Comparison of ENCODE assay signal across 28 mouse cellular contexts in genomic region chr3:75936152-75936551, GRCm38 (mm10).
"Had no signal": no experiment of that assay in that cellular context is flagged by ENCODE, and none has a peak within 500 bp of the region (broad histone marks: within the 10 kb centered on the region; RNA-seq: fewer than 3 reads in every experiment).

No protein-coding gene starts in this region.

- H3K27me3 ChIP-seq: embryonic facial prominence, embryonic 12.5 days; embryonic facial prominence, embryonic 13.5 days; embryonic facial prominence, embryonic 15.5 days; forebrain, embryonic 12.5 days; forebrain, embryonic 13.5 days; forebrain, embryonic 15.5 days had no signal

- H3K27ac ChIP-seq: embryonic facial prominence, embryonic 10.5 days; embryonic facial prominence, embryonic 12.5 days; embryonic facial prominence, embryonic 13.5 days; embryonic facial prominence, embryonic 15.5 days; forebrain, embryonic 10.5 days; forebrain, embryonic 12.5 days; forebrain, embryonic 13.5 days; forebrain, embryonic 15.5 days; gastrocnemius, adult 2 months had no signal

- H3K4me3 ChIP-seq: embryonic facial prominence, embryonic 10.5 days; embryonic facial prominence, embryonic 12.5 days; embryonic facial prominence, embryonic 13.5 days; embryonic facial prominence, embryonic 15.5 days; erythroblast, embryonic 14.5 days; forebrain, embryonic 10.5 days; forebrain, embryonic 12.5 days; forebrain, embryonic 13.5 days; forebrain, embryonic 15.5 days; gastrocnemius, adult 2 months had no signal

- ATAC-seq: forebrain, embryonic 13.5 days; forebrain, embryonic 14.5 days; forebrain, embryonic 15.5 days; forebrain, embryonic 16.5 days; forebrain, postnatal 0 days had no signal

- DNase-seq: cerebellum, adult 18-20 months; cerebellum, adult 2 months; cerebellum, adult 8-10 months; cerebellum, adult 9-10 months; cerebellum, adult 9-11 months; cerebellum, postnatal 10 days; cerebellum, postnatal 14 days; cerebellum, postnatal 25 days; cerebellum, postnatal 36 days; embryo, embryonic 11 days; forebrain, postnatal 0 days; gastrocnemius, adult 2 months; gastrocnemius, postnatal 10 days; gastrocnemius, postnatal 14 days; gastrocnemius, postnatal 25 days; gastrocnemius, postnatal 36 days; heart, adult 18-20 months had no signal

- H3K9ac ChIP-seq: embryonic facial prominence, embryonic 12.5 days; embryonic facial prominence, embryonic 13.5 days; embryonic facial prominence, embryonic 15.5 days; forebrain, embryonic 12.5 days; forebrain, embryonic 13.5 days; forebrain, embryonic 15.5 days; forebrain, postnatal 0 days had no signal

- H3K9me3 ChIP-seq: embryonic facial prominence, embryonic 15.5 days; forebrain, embryonic 13.5 days; forebrain, embryonic 15.5 days had no signal

- H3K36me3 ChIP-seq: embryonic facial prominence, embryonic 15.5 days; forebrain, embryonic 15.5 days had no signal

- H3K4me2 ChIP-seq: embryonic facial prominence, embryonic 12.5 days; embryonic facial prominence, embryonic 13.5 days; embryonic facial prominence, embryonic 15.5 days; forebrain, embryonic 12.5 days; forebrain, embryonic 13.5 days; forebrain, embryonic 15.5 days had no signal

- H3K4me1 ChIP-seq: embryonic facial prominence, embryonic 10.5 days; embryonic facial prominence, embryonic 12.5 days; embryonic facial prominence, embryonic 15.5 days; forebrain, embryonic 10.5 days; forebrain, embryonic 12.5 days; forebrain, embryonic 13.5 days; forebrain, embryonic 15.5 days had no signal
